Mouse (Mus musculus): ENCODE data around the gene Islr2.

Gene Islr2

GRCm38 (mm10) chr9:58220218-58220903 lies 16.2 kb upstream of the Islr2 start:
- DNase-seq: peak; percentile 58

- no peak for DNase-seq
Measured at GRCm38 (mm10) chr9:58218539-58218938, 14.4 kb upstream of the Islr2 start.

GRCm38 (mm10) chr9:58216402-58216801 lies 12.3 kb upstream of the Islr2 start:
- peak; percentile 68 for DNase-seq

- DNase-seq: peak; percentile 75
Measured at GRCm38 (mm10) chr9:58214519-58215180, 10.5 kb upstream of the Islr2 start.

- DNase-seq: peak; percentile 59
Measured at GRCm38 (mm10) chr9:58213865-58214264, 9.7 kb upstream of the Islr2 start.

DNA sequence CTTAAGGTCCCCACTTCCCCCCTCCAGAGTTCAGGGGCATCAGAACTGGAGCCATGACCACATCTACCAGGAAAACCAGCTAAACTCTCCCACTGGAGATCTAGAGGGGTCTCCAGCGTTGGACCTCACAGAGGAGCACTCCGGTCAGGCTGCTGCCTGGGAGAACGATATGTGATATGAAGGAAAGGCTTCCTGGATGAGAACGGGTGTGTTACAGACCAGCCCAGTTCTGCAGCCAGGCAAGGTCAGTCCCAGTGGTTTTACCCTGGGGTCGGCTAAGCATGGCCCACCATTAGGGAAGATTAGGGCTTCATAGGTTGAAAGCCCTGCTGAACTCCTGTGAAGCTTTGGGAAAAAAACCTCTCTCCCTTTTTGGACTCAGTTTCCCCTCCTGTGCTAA lies 9.3 kb upstream of the Islr2 start:
- DNase-seq: no peak

- DNase-seq: no peak
Measured at GRCm38 (mm10) chr9:58210304-58210627, 6.1 kb upstream of the Islr2 start.

GRCm38 (mm10) chr9:58209462-58210303 lies 5.6 kb upstream of the Islr2 start:
- DNase-seq: no peak

DNA sequence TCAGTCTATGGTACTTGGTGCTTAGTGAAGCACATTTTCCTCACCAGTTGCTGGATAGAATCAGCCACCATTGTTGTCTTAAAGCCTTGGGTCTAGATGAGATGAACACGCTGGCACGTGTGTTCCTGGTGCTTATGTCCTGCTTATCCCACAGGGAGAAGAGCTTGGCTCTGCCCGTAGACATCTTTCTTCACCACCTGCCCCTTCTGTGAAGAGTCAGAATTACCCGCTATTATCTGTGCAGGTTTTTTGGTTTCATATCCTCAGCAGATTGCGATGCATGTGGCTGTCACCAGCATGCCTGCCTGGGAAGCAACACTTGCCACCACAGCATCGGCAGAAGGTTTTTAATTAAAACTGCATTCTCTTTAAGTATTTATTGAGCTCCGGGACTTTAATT lies 1.9 kb upstream of the Islr2 start:
- DNase-seq: no peak

DNA sequence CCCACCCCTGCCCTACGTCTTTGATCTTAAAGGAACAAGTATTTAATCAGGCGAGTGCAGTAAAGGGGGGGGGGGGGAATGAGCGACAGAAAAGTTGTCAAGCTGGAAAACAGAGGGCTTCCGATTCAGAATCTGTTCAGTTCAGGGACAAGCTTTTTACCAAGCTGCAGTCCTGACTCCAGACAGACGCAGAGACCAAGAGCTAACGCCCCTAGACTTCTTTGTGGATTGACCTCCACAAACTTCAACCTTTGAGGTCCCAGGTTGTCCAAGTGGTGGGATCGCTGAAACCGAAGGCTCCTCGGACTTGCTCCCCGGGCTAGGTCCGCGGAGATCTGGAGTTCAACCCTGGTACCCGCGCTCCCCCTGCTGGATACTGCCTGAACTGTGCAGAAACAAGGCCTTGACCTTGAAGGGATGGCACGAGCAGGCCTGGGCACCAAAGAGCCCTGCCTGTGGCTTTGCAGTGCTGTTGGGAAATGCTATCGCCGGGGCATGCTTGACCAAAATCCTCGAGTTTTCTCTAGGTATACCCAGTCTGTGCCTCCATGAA lies 405 bp upstream of the Islr2 start:
- DNase-seq: peak; percentile 95

DNA sequence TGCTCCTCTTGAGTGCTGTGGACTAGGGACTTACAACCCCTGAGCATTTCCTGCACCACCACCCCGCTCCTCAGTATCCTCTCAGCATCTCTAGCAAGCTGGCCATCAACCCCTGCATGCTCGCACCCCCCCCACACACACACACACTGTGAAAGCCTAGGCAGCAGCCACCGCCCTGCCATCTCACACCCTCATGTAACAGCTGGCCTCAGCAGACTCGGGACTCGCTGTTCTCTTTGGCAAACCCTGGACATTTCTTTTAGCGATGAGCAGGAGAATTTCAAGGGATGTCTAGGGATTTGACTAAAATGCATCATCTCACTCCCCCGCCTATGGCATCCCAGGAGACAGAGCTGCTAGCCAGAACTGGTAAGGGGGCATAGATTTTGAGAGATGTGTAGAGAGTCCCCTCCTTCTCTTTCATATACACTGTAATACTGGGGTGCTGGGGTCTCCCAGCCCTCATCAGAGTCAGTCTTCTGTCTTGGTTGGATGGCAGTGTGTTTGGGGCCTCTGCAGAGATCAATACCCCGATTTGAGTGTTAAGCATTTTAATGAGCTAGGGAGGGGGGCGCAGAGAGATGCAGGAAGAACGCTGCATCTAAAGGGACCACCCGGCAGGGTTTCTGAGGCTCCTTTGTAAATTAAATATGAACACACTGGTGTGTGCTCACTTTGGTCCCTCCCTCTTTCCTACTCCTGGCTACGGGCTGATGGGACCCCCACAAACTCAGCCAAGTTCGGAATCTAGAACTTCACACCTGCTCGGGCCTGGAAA lies 1.3 kb downstream of the Islr2 start:
- DNase-seq: no peak

GRCm38 (mm10) chr9:58201861-58202549 lies 2.1 kb downstream of the Islr2 start:
- DNase-seq: no peak

- no peak for DNase-seq
Measured at GRCm38 (mm10) chr9:58201091-58201842, 2.9 kb downstream of the Islr2 start.

GRCm38 (mm10) chr9:58200270-58201090 lies 3.6 kb downstream of the Islr2 start:
- no peak for DNase-seq

- no peak for DNase-seq
Measured at GRCm38 (mm10) chr9:58199381-58200269, 4.5 kb downstream of the Islr2 start.

DNA sequence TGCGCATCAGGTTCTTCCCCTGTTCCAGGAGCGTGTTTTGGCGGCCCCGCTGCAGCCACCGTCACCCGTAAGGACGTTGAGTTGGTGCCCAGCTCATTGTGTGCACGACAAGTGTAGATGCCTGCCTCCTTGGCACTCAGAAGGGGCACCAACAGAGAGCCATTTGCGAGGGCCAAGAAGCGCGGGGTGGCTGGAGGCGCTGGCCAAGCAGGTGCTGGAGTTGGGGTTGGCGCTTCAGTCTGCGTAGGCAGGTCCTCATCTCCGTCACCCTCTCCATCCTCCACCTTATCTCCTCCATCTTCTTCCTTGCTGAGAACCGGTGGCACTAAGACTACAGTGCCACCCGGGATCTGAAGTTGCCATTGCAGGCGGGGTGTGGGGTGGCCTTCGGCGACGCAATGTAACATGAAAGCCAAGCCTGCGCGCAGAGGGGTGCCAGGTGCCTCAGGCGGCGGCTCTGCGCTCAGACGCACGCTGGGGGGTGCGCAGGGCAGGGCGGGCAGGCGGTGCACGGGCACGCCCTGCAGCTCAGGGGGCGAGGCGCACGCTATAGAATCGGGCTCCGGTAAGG lies 5.2 kb downstream of the Islr2 start:
- DNase-seq: no peak

GRCm38 (mm10) chr9:58197781-58198701 lies 6.1 kb downstream of the Islr2 start:
- peak; percentile 55 for DNase-seq

All from kidney, adult 9 months (tissue).